Mouse (Mus musculus) megakaryocyte, embryonic 14.5 days (primary cell): ENCODE results near the gene Atg7. TPM values are rescaled to one million over a fixed set of nuclear protein-coding genes. Genes with fewer than 3 reads are reported as not detected.

Source experiments
- H3K27me3 ChIP-seq: replicated peaks from 2 replicates; pipeline ENCODE3; 2012; ENCODE audit warnings: inconsistent platforms
- H3K36me3 ChIP-seq: replicated peaks from 2 replicates; pipeline ENCODE3; 2012; ENCODE audit warnings: low read length, inconsistent platforms, mixed read lengths
- H3K4me1 ChIP-seq: 2 replicates; pipeline ENCODE4 v1.6.1; 2012; ENCODE audit warnings: inconsistent platforms
- H3K4me3 ChIP-seq: replicated peaks from 2 replicates; pipeline ENCODE3; 2012; ENCODE audit warnings: moderate library complexity, mild to moderate bottlenecking, inconsistent platforms
- H3K9me3 ChIP-seq: 2 replicates; pipeline ENCODE4 v1.6.1; 2012; ENCODE audit warnings: inconsistent platforms
- FLI1 ChIP-seq: IDR thresholded peaks from 2 replicates; pipeline ENCODE4 v1.6.1; 2012; ENCODE audit warnings: low read length, inconsistent platforms, mixed read lengths
- GATA1 ChIP-seq: IDR thresholded peaks from 3 replicates; pipeline ENCODE4 v1.6.1; 2012; ENCODE audit warnings: mixed read lengths, low read length, inconsistent platforms, borderline replicate concordance
- polyA plus RNA-seq: library from polyadenylated mRNA; stranded (reverse); fragments of >175 nt; gene quantifications from 2 replicates; pipeline ENCODE4 v1.2.3, GENCODE M21; 2012; ENCODE audit warnings: low replicate concordance; ENCODE audit not compliant: insufficient read depth

The Atg7 gene
- polyA plus RNA-seq, 1 experiment = 92.9 TPM

DNA sequence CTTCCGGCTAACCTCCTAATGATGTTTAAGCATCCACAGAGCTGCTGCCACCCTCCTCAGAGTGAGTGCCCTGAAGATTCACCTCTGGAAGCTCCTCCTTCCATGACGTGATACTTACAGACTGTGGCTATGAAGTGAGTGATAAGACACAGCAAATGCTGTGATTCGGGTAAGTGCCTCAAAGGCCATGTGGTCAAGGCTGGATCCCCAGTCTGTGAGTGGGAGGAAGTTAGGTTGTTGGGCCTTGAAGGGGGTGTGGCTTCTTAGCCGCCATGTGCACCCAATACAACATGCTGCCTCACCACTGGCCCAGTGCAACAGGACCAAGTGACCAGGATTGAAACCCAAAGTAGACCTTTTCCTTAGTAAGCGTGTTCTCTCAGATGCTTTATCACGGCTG is 261.3 kb downstream of the Atg7 start:
- Histone ChIP-seq H3K4me1 (peaks cover 100% of the 10 kb centered on the region), H3K36me3 (peaks cover 83% of the 10 kb centered on the region), H3K4me3 (peak overlapping the region; percentile 11), H3K9me3 (no peaks in the 10 kb centered on the region), H3K27me3 (no peaks in the 10 kb centered on the region)
- TF ChIP-seq GATA1 = no peak
- TF ChIP-seq FLI1 = no peak

DNA sequence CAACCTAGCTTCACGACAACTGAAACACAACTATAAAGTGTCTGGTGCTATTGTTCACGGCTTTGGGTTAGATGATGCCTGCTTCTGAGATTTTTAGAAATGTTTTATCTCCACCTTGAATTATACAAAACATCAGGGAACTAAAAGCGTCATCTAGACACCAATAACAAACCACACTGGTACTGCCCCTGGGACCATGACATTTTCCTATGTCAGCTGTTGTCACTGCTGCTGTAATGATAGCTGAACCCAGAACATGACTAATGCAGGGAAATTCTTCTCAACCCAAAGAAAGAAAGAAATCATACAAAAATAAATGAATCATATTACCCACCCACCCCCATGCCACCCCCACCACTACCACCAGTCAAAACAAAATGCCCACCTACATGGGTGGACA is 261.9 kb downstream of the Atg7 start:
- H3K4me1 ChIP-seq = peaks cover 100% of the 10 kb centered on the region
- no peaks in the 10 kb centered on the region for H3K9me3 ChIP-seq
- TF ChIP-seq FLI1 = no peak
- no peak for TF ChIP-seq GATA1
- no peak overlapping the region for H3K4me3 ChIP-seq
- H3K27me3 ChIP-seq = no peaks in the 10 kb centered on the region
- H3K36me3 ChIP-seq = peaks cover 81% of the 10 kb centered on the region

DNA sequence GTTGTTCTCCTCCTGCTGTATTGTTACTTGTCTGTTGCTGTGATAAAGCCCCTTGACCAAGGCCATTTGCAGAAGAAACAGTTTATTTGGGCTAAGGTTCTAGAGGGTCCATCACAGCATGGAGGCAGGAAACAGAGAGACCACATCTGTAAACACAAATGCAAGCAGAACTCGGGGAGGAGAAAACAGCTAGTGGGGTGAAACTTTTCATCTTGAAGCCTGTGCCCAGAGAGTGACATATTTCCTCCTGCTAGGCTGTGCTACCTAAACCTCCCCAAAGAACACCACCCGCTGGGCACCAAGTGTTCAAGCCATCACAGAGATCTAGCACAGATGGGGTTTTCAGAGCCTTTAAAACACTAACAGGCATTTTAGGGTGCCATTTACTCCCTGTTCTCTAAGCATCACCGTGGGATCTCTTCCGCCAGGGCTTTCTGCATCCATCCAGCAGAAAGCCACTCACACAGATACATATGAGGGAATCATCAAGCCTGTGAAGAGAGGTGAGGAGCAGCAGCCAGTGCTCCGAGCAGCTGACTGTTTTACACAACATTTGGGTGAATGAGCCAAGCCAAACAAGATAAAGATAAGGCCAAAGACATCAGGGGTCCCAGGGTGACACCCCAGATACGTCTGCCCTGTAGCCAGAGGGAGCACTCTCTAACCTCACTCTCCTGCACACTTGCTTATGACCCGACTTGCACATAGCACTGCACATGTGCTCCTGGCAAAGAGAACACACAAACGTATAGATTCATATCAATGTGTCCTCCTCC is 262.5 kb downstream of the Atg7 start:
- H3K9me3 ChIP-seq = no peaks in the 10 kb centered on the region
- H3K27me3 ChIP-seq = no peaks in the 10 kb centered on the region
- peak overlapping the region; percentile 19 for H3K4me3 ChIP-seq
- H3K4me1 ChIP-seq = peaks cover 97% of the 10 kb centered on the region
- no peak for TF ChIP-seq FLI1
- no peak for TF ChIP-seq GATA1
- peaks cover 80% of the 10 kb centered on the region for H3K36me3 ChIP-seq

DNA sequence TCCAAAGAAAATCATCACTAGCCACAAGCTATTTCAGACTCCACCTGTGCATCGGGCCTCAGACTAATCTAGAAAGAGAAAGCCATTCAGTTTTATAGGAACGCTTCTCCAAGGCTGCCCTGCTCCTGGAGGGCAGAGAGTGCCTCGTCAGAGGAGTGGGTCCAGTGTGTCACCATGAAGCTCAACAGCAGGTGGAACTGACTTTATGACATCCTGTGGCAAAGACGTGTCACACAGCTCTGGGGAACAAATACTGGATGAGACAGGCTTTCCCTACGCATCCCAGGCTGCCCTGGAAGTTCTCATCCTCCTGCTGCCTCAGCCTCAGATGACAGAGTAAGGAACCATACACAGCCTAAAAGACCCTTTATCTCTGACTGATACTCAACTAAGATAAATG is 263.3 kb downstream of the Atg7 start:
- H3K4me1 ChIP-seq = peaks cover 91% of the 10 kb centered on the region
- TF ChIP-seq FLI1 = no peak
- TF ChIP-seq GATA1 = no peak
- H3K9me3 ChIP-seq = no peaks in the 10 kb centered on the region
- H3K36me3 ChIP-seq = peaks cover 79% of the 10 kb centered on the region
- H3K27me3 ChIP-seq = no peaks in the 10 kb centered on the region
- H3K4me3 ChIP-seq = peak overlapping the region; percentile 40

DNA sequence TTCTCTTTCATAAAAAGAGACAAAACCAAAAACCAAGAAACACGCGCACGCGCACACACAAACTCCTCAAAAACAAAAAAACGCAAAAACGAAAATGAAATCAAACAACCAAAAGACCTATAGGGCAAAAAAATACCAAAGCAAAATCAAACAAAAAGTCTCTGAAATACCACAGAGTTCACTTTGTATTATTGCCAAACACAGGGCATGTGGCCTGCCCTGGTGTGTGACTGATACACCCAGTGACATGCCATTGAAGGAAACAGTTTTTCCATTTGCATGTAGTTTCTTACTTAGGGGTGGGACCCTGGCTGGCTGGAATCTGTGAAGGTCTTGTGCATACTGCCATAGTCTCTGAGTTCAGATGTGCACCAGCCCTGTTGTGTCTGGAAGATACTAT is 264.6 kb downstream of the Atg7 start:
- Histone ChIP-seq H3K4me1 (peaks cover 91% of the 10 kb centered on the region), H3K4me3 (no peak overlapping the region), H3K36me3 (peaks cover 79% of the 10 kb centered on the region), H3K27me3 (no peaks in the 10 kb centered on the region), H3K9me3 (no peaks in the 10 kb centered on the region)
- TF ChIP-seq FLI1 (no peak), GATA1 (no peak)

DNA sequence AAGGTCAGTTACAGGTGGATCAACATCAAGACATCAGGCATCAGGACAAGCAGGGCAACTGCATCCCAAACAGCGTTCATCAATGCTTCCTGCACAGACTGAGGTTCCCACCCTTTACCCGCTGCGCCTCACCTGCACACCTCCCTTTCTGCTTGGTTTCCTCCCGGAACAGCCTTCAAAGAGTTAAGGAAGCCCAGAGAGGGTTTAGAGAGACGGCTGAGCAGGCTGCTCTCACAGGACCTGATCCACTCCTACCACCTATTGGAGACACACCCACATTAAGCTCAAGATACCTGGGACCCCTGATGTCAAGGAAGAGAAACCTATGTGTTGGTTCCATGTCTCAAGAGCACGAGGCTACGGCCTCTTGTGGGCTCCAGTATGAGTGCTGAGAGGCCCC is 266.9 kb downstream of the Atg7 start:
- no peaks in the 10 kb centered on the region for H3K9me3 ChIP-seq
- H3K36me3 ChIP-seq = peaks cover 66% of the 10 kb centered on the region
- no peaks in the 10 kb centered on the region for H3K27me3 ChIP-seq
- peak overlapping the region; percentile 64 for H3K4me3 ChIP-seq
- peaks cover 91% of the 10 kb centered on the region for H3K4me1 ChIP-seq
- TF ChIP-seq FLI1 (no peak), GATA1 (no peak)

Other genes with a start within 250 kb of the Atg7 start
- 0.79 TPM in 1 of 2 replicates, not detected in the other for gene Hrh1, start 245.2 kb upstream of the Atg7 start, polyA plus RNA-seq